10 mouse cellular contexts compared by ENCODE assay signal in genomic region chr14:16605480-16605879, GRCm38 (mm10).
DNase-seq lines count a peak whose midpoint lies in the region; ATAC-seq and TF ChIP-seq lines count a peak whose summit lies in the region.
"Had no signal": no experiment of that assay in that cellular context is flagged by ENCODE, and none has a peak within 500 bp of the region (broad histone marks: within the 10 kb centered on the region; RNA-seq: fewer than 3 reads in every experiment).

No protein-coding gene starts in this region.

- CTCF ChIA-PET in Patski (lab: Charles Lee): no interaction called here

- no peak for ATAC-seq in Patski
- no peak for ATAC-seq in activated CD4-positive, CD25-positive, alpha-beta regulatory T cell, adult 4 months

- in situ Hi-C loops in Patski (cut with MboI; ENCODE audit: low pct_unique_long_range_greater_than_20kb): no loop called here

- TF ChIP-seq CTCF in layer of hippocampus, adult 2 months (conservative IDR thresholded peaks at IDR 0.05): peak; percentile 61
- TF ChIP-seq CTCF in Patski (IDR thresholded peaks at IDR 0.05): peak; percentile 13

- DNase-seq in layer of hippocampus, adult 2 months (ENCODE audit: low spot score in 2 of 2): no peak
- no peak for DNase-seq in layer of hippocampus, postnatal 25 days (ENCODE audit: extremely low spot score in 1 of 2, low spot score in 1 of 2)
- DNase-seq in Patski (ENCODE audit: low read depth, low spot score): no peak
- DNase-seq in cerebellum, adult 11-12 months: peak; percentile 60
- peak; percentile 35 for DNase-seq in forelimb bud, embryonic 11.5 days (ENCODE audit: low read depth, low spot score)
- no peak for DNase-seq in adrenal gland, adult 8-10 months
- no peak for DNase-seq in ovary, adult 18-20 months (ENCODE audit: low spot score)
- DNase-seq: kidney, adult 2 months had no signal

- H3K27ac ChIP-seq in layer of hippocampus, adult 2 months: no peak overlapping the region
- H3K27ac ChIP-seq: heart, embryonic 13.5 days had no signal

- POLR2A ChIA-PET in Patski (lab: Charles Lee): no interaction called here

- no peak overlapping the region for H3K4me3 ChIP-seq in layer of hippocampus, adult 2 months
- H3K4me3 ChIP-seq: heart, embryonic 13.5 days had no signal

- H3K27me3 ChIP-seq in Patski: no peaks in the 10 kb centered on the region
- H3K27me3 ChIP-seq: heart, embryonic 13.5 days had no signal

Comparison
In these comparisons a context has a peak if more than half of its experiments do, and no peak if none do; other contexts are left out.
1. DNase-seq: peak in cerebellum, adult 11-12 months (single experiment) and forelimb bud, embryonic 11.5 days (single experiment); none in layer of hippocampus, adult 2 months (0 of 2), layer of hippocampus, postnatal 25 days (0 of 2), Patski (single experiment), adrenal gland, adult 8-10 months (single experiment) and ovary, adult 18-20 months (single experiment).